Mouse (Mus musculus) liver, embryonic 13.5 days (tissue): ENCODE results near the gene BC049352. TPM values are rescaled to one million over a fixed set of nuclear protein-coding genes. Genes with fewer than 3 reads are reported as not detected.

Source experiments
- ATAC-seq: fragments of 200-750 bp; cut with Nextera tagmentation; 2 replicates; pipeline ENCODE4 v1.8.0; 2017; ENCODE audit warnings: low read depth, mild to moderate bottlenecking, moderate number of reproducible peaks, moderate library complexity
- DNase-seq: peaks from one replicate; pipeline ENCODE4 v3.0.0; 2022
- H3K27ac ChIP-seq: fragments of 300-500 bp; sonication (generic); 2 replicates; pipeline ENCODE4 v1.5.1; 2015; ENCODE audit warnings: moderate library complexity, mild to moderate bottlenecking, inconsistent platforms
- H3K27me3 ChIP-seq: fragments of 300-500 bp; sonication (generic); 2 replicates; pipeline ENCODE4 v1.6.1; 2015; ENCODE audit warnings: mild to moderate bottlenecking, inconsistent platforms
- H3K36me3 ChIP-seq: fragments of 300-500 bp; sonication (generic); 2 replicates; pipeline ENCODE4 v1.6.1; 2015; ENCODE audit warnings: mild to moderate bottlenecking, inconsistent platforms
- H3K4me1 ChIP-seq: fragments of 300-500 bp; sonication (generic); replicated peaks from 2 replicates; pipeline ENCODE4 v1.6.1; 2015; ENCODE audit warnings: inconsistent platforms
- H3K4me2 ChIP-seq: fragments of 300-500 bp; sonication (generic); 2 replicates; pipeline ENCODE4 v1.6.1; 2015; ENCODE audit warnings: inconsistent platforms, mild to moderate bottlenecking, moderate library complexity
- H3K4me3 ChIP-seq: fragments of 300-500 bp; sonication (generic); replicated peaks from 2 replicates; pipeline ENCODE4 v1.5.1; 2015; ENCODE audit warnings: mild to moderate bottlenecking, inconsistent platforms
- H3K9ac ChIP-seq: fragments of 300-500 bp; sonication (generic); 2 replicates; pipeline ENCODE4 v1.6.1; 2015; ENCODE audit warnings: mild to moderate bottlenecking, inconsistent platforms
- H3K9me3 ChIP-seq: fragments of 300-500 bp; sonication (generic); replicated peaks from 2 replicates; pipeline ENCODE4 v1.6.1; 2016; ENCODE audit warnings: inconsistent platforms
- WGBS: fragments of 180-500 bp; shearing (Covaris S2); methylation state at CpG from one replicate; pipeline ENCODE4 v1.1.7; 2015; ENCODE audit not compliant: insufficient replicate concordance; 5-methylcytosine and 5-hydroxymethylcytosine counted together
- polyA plus RNA-seq: library from polyadenylated mRNA; unstranded; fragments of >200 nt; fragmentation: Nextera tagmentation; extraction: Ambion mirVana; gene quantifications from 2 replicates; pipeline ENCODE4 v1.2.1, GENCODE M21; 2015

The BC049352 gene
- 0.08 and 0.09 TPM in 2 replicates for polyA plus RNA-seq

DNA sequence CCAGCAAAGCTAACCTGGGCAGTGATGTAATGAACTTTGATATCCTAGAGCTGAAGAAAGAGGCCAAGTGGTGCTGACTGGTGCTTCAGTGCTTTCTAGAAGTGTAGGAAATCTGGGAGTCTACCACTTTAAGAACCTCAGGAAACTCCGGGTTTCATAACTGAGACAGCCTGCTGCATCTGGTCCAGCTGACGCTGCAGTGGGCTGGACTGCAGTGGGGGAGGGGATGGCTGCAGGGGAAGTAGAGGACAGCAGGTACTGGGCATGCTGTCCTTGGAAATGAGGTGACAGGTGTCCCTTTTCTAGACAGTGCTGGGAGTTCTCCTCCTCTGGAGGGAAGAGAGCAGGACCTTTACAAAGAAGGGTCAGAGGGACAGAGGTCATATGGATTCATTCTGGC lies at the start of gene BC049352:
Gene BC049352 (plus strand): TSS at position 238 of the 400 bp plus-strand sequence.
- no peak for DNase-seq
- Histone ChIP-seq H3K27me3 (no peaks in the 10 kb centered on the region), H3K4me3 (no peak within 1 kb of the TSS), H3K4me1 (peaks cover 5% of the 10 kb centered on the region; the same call in 1 of the 2 replicates), H3K9me3 (no peaks in the 10 kb centered on the region), H3K27ac (no peak within 1 kb of the TSS), H3K9ac (no peak within 1 kb of the TSS), H3K4me2 (no peak within 1 kb of the TSS), H3K36me3 (no peaks in the 10 kb centered on the region)
- 5% methylated on average over 2 of the region's 2 CpGs for WGBS
- ATAC-seq = no peak

DNA sequence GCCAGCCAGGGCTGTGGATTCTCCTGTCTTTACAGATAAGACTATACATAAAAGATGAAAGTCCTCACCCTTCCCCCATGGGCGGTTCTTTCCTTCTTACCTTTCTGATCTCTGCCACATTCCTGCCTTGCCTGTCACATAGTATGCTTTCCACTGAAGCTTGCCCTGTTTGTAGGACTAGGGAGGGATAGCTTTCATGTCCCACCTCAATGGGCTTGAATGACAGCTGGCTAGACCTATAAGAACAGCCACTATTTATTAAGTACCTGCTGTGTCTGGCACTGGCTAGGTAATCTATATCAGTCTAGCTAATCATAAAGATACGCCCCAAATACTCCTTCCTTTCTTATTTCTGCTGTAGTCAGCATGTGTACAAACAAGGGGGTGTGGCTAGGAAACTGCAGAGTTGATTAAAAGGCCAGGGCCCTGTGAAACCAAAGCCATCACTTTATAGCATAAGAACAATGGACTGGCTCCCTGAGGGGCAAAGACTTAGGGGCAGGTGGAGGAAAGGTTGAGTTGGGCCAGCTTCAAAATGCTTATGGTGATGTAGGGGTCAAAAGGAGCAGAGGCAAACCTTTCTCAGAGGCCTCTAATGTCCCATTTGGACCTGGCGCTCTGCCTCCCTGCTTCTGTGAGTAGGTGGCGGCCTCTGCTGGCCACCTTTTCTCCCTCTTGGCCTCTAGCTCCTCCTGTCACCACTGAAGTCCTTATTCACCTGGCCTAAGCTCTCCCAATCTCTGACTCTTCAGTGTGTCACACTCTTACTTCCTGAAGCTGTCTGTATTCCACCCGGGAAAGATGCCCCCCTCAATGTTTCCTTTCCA lies 48.1 kb upstream of the BC049352 start:
- H3K36me3 ChIP-seq = no peaks in the 10 kb centered on the region
- no peak overlapping the region for H3K4me3 ChIP-seq
- H3K4me2 ChIP-seq = no peak overlapping the region
- ATAC-seq = no peak
- no peak overlapping the region for H3K9ac ChIP-seq
- 12% methylated on average over 5 of the region's 5 CpGs for WGBS
- no peak for DNase-seq
- H3K9me3 ChIP-seq = no peaks in the 10 kb centered on the region
- peaks cover 49% of the 10 kb centered on the region for H3K27me3 ChIP-seq
- H3K27ac ChIP-seq = no peak overlapping the region
- peaks cover 19% of the 10 kb centered on the region for H3K4me1 ChIP-seq

DNA sequence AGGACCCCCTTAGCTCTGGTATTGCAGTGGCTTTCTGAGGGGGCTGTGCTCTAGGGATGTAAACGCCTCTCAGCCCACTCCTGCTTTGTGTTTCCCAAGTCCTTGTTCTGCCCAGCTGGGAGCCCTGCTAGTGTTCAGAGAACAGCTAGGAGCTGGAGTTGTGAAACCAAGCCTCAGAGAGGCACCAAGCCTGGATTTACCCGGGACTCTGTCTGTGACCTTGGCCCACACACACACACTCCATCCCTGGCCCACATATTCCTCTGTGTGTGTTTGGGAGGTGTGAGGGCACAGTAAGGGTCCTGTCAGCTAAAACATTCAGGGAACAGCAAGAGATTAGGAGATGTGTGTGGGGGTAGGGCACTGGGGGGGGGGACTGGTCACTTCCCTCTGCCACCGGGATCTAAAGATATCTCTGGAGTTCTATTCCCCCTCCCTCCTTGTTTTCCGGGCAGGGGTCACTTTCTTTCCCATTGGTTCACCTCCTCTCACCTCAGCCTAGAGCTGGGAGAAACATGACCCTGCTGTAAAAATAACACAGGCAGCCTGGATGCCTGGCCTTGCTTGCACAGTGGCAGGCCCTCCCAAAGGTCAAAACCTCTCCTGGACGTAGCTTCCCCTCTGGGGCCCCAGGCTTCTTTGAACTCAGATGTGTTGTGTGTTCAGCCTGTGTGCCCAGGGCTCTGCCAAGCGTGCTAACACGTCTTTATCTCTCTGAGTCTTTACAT lies 45.2 kb upstream of the BC049352 start:
- Histone ChIP-seq H3K27ac (peak overlapping the region; percentile 68), H3K27me3 (peaks cover 77% of the 10 kb centered on the region), H3K9ac (no peak overlapping the region), H3K9me3 (no peaks in the 10 kb centered on the region), H3K4me2 (no peak overlapping the region), H3K4me1 (peaks cover 19% of the 10 kb centered on the region), H3K36me3 (no peaks in the 10 kb centered on the region), H3K4me3 (no peak overlapping the region)
- ATAC-seq (peak; percentile 79), DNase-seq (peak; percentile 6)
- 13% methylated on average over 7 of the region's 7 CpGs for WGBS

DNA sequence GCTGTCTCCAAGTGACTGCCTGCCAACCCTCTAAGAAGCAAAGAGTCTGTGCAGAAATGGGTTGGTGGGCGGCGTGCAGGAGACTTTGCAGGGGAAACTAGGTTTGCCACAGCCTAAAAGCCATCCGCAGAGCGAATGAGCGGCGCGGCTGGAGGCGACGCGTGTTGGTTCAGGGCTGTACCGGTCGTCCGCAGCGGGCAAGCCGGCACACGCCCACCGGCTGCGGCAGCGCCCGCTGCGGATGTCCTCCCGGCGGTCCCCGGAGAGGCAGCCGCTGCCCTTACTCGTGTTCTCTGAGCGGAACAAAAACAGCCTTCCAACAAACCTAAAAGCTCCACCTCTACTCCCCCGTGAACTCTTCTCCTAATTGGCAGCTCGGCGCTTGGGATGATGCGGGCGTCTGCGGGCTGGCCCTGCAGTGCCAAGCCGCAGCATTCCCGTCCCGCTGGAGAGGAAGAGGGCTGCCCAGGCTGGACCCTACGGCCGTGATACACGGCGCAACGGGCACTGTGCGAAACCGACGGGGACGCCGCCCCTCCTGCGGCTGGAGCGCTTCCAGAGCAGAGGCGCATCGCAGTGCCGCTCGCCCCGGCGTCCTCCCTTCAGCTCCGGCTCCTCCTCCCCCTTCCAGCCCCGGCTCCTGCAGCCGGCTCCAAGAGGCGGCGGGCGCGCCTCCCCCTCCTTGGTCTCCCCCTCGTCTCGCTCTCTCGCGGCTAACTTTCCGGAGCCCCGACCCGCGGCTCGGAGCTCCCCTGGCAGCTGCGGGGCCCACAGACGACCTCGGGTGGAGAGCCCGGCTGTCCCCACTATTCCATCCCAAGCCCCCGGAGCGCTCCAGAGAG lies 43.4 kb upstream of the BC049352 start, which contains the start of gene Scn4b:
Gene Scn4b (plus strand): TSS at position 205 of the 842 bp plus-strand sequence.
- DNase-seq (no peak), ATAC-seq (no peak)
- Histone ChIP-seq H3K4me2 (peak within 1 kb of the TSS; percentile 66), H3K36me3 (no peaks in the 10 kb centered on the region), H3K4me1 (peaks cover 19% of the 10 kb centered on the region), H3K27ac (no peak within 1 kb of the TSS), H3K9ac (no peak within 1 kb of the TSS), H3K9me3 (no peaks in the 10 kb centered on the region), H3K27me3 (peaks cover 95% of the 10 kb centered on the region), H3K4me3 (peak within 1 kb of the TSS; percentile 49)
- 1% methylated on average over 76 of the region's 76 CpGs for WGBS

DNA sequence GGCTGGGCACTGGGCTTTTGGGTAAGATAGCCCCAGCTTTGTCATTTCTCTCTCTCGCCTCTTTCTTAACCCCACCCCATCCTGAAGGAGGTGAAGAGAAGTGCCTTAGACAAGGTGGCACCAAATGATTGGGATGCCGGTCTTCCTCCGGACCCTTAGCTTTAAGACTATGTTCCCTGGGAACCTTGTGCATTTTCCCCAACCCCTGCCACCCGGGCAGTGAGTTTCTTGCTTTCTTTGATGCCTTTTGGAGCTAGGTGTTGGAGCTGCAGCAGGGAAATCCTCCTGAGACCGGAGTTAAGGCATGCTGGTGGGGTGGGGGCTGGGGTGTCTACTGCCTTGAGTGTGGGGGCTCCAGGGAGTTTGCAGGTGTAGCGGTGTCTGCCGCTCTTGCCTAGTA lies 42.7 kb upstream of the BC049352 start:
- Histone ChIP-seq H3K36me3 (no peaks in the 10 kb centered on the region), H3K4me2 (peak overlapping the region; percentile 66), H3K27ac (no peak overlapping the region), H3K9ac (no peak overlapping the region), H3K27me3 (peaks cover 96% of the 10 kb centered on the region), H3K9me3 (no peaks in the 10 kb centered on the region), H3K4me3 (peak overlapping the region; percentile 49), H3K4me1 (peaks cover 19% of the 10 kb centered on the region)
- no peak for DNase-seq
- ATAC-seq = no peak
- 8% methylated on average over 7 of the region's 7 CpGs for WGBS

DNA sequence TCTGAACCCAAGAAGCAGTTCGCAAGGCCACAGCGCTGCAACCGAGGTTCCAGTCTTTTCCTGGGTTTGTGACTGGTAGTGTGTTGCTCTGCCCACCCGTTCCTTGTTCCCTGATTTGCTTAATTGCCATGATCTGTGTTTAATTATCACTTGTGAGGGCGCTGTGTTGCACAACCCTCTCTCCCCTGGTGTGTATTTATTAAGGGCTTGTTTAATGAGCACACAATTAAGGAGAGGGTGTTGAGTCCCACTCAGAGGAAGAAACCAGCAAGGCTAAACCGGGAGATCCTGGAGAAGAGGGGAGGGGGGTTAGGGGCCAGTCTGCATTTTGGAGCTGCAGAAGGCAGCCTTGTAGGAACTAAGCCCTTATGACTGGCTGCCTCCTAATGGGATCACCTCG lies 40.9 kb upstream of the BC049352 start:
- Histone ChIP-seq H3K9me3 (no peaks in the 10 kb centered on the region), H3K4me3 (no peak overlapping the region), H3K9ac (no peak overlapping the region), H3K27ac (no peak overlapping the region), H3K36me3 (no peaks in the 10 kb centered on the region), H3K4me1 (peaks cover 14% of the 10 kb centered on the region), H3K27me3 (peaks cover 97% of the 10 kb centered on the region), H3K4me2 (no peak overlapping the region)
- ATAC-seq = no peak
- 43% methylated on average over 7 of the region's 7 CpGs for WGBS
- no peak for DNase-seq

DNA sequence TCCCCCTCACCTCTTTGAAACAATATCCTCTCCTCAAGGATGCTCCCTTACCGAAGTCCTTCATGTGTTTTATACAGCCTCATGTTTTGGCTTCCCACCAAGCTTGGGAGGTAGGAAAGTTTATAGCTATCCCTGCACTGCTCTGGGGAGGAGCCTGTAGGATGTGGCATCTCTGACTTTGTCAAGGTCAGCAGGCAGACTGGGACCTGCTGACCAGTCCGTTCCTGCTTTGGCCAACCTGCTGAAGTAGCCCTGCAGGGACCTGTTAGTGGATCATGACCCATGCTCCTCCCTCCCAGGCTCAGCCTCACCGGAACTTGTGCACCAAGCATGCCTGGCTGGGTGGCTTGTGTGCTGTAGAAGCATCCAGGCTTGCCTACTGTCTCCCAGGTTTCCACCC lies 39.1 kb upstream of the BC049352 start:
- no peak overlapping the region for H3K4me2 ChIP-seq
- no peak overlapping the region for H3K27ac ChIP-seq
- H3K36me3 ChIP-seq = no peaks in the 10 kb centered on the region
- H3K9me3 ChIP-seq = no peaks in the 10 kb centered on the region
- H3K27me3 ChIP-seq = peaks cover 96% of the 10 kb centered on the region
- ATAC-seq = no peak
- DNase-seq = no peak
- H3K4me3 ChIP-seq = no peak overlapping the region
- H3K4me1 ChIP-seq = peaks cover 7% of the 10 kb centered on the region; the same call in 1 of the 2 replicates
- H3K9ac ChIP-seq = no peak overlapping the region
- WGBS = 46% methylated on average over 3 of the region's 3 CpGs

DNA sequence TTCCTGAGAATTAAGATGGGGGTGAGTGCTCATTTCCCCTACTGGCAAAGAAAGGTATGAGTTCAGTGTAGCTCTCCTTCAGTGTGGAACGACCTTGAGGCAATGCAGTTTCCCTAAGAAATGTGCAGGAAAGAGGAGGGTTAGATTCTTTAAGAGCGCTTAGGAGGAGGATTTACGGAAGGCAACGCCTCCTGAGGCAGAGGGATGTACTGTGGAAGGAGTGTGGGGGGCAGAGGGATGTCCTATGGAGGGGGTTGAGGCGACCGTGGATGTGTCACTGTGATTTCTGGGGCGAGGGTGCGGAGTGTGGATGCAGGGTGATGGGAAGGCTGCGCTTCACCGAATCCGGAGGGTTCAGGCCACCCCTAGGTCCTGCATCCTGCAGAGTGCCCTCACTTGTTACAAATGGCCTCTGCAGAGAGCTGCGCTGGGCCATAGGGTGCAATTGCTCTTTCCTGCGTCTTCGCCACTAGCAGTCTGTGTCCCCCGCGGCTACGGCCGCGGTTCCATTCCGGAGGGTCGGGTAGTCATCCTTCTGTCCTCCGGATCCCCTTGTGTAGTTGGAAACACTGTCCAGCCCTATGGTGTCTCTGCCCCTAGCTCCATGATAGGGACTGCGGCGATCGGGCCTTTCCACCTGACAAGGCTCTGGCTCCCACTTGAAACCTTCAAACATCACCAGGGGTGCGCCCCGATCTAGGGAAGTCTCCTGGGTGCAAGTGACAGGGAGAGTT lies 36.1 kb upstream of the BC049352 start:
- Histone ChIP-seq H3K36me3 (no peaks in the 10 kb centered on the region), H3K9me3 (no peaks in the 10 kb centered on the region), H3K4me1 (peaks cover 2% of the 10 kb centered on the region; the same call in 1 of the 2 replicates), H3K4me3 (peak overlapping the region; percentile 29; the same call in 1 of the 2 replicates), H3K9ac (no peak overlapping the region), H3K27me3 (peaks cover 85% of the 10 kb centered on the region), H3K27ac (no peak overlapping the region), H3K4me2 (peak overlapping the region; percentile 48)
- ATAC-seq (no peak), DNase-seq (no peak)
- WGBS = 11% methylated on average over 27 of the region's 27 CpGs

DNA sequence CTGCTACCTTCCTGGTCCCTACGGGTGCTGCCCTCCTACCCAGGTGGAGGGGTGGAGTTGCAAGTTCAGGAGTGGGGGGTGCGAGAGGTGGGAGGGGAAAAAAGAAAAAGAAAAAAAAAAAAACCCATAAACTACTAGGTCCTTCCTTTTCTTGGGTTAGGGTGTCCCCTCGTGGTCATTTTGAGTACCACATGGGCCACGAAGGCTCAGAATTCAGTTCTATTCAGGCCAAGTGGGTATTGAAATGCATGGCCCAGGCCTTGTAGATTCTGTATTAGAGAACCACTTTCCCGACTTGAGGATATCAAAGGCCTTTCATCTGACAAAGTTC lies 35.6 kb upstream of the BC049352 start:
- H3K4me2 ChIP-seq = peak overlapping the region; percentile 48
- 0% methylated on average over 5 of the region's 5 CpGs for WGBS
- peaks cover 2% of the 10 kb centered on the region; the same call in 1 of the 2 replicates for H3K4me1 ChIP-seq
- peaks cover 84% of the 10 kb centered on the region for H3K27me3 ChIP-seq
- H3K36me3 ChIP-seq = no peaks in the 10 kb centered on the region
- H3K27ac ChIP-seq = no peak overlapping the region
- no peak overlapping the region for H3K9ac ChIP-seq
- H3K9me3 ChIP-seq = no peaks in the 10 kb centered on the region
- no peak for DNase-seq
- peak overlapping the region; percentile 29; the same call in 1 of the 2 replicates for H3K4me3 ChIP-seq
- ATAC-seq = no peak

DNA sequence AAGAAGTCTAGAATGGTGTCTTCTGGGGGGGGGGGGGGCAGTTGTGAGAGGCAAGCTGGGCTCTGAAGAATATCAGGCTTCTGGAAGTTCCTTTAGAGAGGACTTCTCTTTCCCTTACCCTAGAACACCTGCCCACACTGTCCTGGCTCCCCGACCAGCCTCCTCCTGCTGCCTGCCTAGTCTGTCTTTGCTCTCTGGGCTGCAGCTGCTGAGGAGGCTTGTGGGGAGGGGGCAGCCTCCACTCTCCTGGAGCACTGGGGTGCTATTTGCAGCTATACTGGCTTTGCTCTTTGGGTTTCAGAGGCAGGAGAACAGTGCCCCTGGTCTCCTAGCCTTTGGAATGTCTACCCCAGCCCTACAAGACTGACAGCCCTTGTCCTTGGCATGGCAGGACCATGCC lies 30.9 kb upstream of the BC049352 start:
- Histone ChIP-seq H3K27ac (no peak overlapping the region), H3K36me3 (no peaks in the 10 kb centered on the region), H3K9me3 (no peaks in the 10 kb centered on the region), H3K27me3 (peaks cover 43% of the 10 kb centered on the region), H3K9ac (no peak overlapping the region), H3K4me2 (no peak overlapping the region), H3K4me1 (no peaks in the 10 kb centered on the region), H3K4me3 (no peak overlapping the region)
- ATAC-seq (no peak), DNase-seq (no peak)
- 41% methylated on average over 1 of the region's 1 CpGs for WGBS
